Mouse (Mus musculus): Measurements from ENCODE around the gene Sema6d. TPM values are rescaled to one million over a fixed set of nuclear protein-coding genes. Genes with fewer than 3 reads are reported as not detected.

Gene Sema6d
- polyA plus RNA-seq, 1 experiment from 2014 or later = 41.3 TPM

DNA sequence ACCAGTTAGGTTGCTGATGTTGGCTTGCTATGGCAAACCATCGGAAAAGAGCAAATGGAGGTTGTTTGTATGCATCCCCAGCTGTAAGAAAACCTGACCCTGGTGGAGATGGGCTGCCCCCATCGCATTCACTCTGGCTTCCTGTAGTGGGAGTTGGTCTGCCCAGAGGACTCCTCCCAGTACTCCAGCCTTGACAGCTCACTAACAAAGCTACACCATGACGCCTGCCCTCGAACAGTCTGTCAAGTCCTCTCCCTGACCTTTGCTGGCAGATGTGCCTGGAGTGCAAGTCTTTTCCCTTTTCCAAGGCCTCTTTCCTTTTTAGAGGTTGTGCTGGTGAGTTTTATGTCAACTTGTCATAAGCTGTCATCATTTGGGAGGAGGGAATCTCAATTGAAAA, 388.8 kb downstream of the Sema6d start:
- no peaks in the 10 kb centered on the region for H3K27me3 ChIP-seq (replicated peaks; ENCODE audit: control insufficient read depth, insufficient read depth, low read length)
- no peak overlapping the region for H3K27ac ChIP-seq (ENCODE audit: low read depth, low read length)
- H3K4me1 ChIP-seq (ENCODE audit: control insufficient read depth, insufficient read depth, low read depth, low read length) = no peaks in the 10 kb centered on the region; the same call in 1 of the 2 replicates
- no peak for ATAC-seq
- no peak overlapping the region for H3K4me2 ChIP-seq (ENCODE audit: low read length)
- H3K9me3 ChIP-seq (ENCODE audit: control insufficient read depth, low read length) = no peaks in the 10 kb centered on the region
- H3K36me3 ChIP-seq (ENCODE audit: control insufficient read depth, insufficient read depth, low read length) = no peaks in the 10 kb centered on the region
- WGBS = 83% methylated on average over 4 of the region's 4 CpGs
- H3K9ac ChIP-seq (ENCODE audit: low read depth, low read length) = no peak overlapping the region
- no peak overlapping the region for H3K4me3 ChIP-seq (ENCODE audit: low read length)

DNA sequence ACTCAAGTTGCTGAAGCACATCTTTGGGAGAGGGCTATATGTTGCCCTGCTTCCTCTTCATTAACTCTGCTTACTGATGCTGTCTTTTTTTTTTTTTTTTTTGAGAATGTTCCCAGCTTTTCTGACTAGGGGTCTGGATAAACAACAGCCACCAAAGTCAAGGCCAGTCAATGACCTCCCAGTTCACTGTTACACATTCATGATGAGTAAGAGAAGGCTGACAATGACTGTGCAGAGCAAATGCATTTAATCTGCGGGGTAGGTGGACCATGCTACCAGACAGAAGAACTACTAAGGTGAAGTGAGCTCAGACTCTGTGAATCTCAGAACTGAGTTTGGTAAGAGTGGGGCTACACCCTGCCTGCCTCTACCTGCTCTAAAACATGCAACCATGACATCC, 396.0 kb downstream of the Sema6d start:
- H3K4me3 ChIP-seq (ENCODE audit: low read length) = no peak overlapping the region
- H3K27me3 ChIP-seq (replicated peaks; ENCODE audit: control insufficient read depth, insufficient read depth, low read length) = no peaks in the 10 kb centered on the region
- H3K9me3 ChIP-seq (ENCODE audit: control insufficient read depth, low read length) = no peaks in the 10 kb centered on the region
- 96% methylated on average over 1 of the region's 1 CpGs for WGBS
- no peak for ATAC-seq
- H3K9ac ChIP-seq (ENCODE audit: low read depth, low read length) = no peak overlapping the region
- H3K27ac ChIP-seq (ENCODE audit: low read depth, low read length) = no peak overlapping the region
- no peak overlapping the region for H3K4me2 ChIP-seq (ENCODE audit: low read length)
- no peaks in the 10 kb centered on the region; the same call in 1 of the 2 replicates for H3K4me1 ChIP-seq (ENCODE audit: control insufficient read depth, insufficient read depth, low read depth, low read length)
- no peaks in the 10 kb centered on the region for H3K36me3 ChIP-seq (ENCODE audit: control insufficient read depth, insufficient read depth, low read length)

DNA sequence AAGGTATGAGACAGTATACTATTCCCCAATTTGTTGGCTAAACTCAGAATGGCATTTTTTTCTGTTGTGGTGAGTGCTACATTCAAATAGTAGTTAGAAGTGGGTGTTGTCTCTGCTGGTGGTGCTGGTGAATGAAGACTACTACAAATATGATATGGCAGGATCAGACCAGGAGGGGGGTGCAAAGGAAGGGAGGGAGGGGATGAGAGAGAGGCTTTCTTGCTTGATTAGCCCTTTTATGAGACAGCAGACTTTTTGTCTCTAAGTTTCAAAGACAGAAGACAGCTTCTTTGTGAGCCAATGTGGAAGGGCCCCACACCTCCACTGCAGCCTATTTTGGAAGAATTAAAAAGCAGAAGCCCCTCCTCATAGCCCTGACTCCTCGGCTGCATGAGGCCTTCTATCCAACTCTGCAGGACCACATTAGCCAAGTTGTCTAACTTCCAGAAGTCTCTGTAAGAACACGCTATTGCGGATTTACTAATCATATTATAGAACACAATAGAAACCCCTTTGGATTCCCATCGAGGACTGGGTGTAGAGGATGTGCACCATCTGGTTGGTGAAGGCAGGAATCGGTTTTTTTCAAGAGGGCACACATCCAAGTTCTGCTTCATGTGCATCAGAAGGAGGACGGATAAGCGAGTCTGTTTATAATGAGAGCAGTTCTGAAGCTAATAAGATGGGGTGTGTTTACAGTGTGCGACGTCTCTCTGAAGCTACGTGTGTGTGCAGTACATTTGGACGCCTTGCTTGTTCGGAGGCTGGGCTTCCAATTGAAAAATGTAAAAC, 400.4 kb downstream of the Sema6d start:
- Histone ChIP-seq H3K4me3 (ENCODE audit: low read length) (no peak overlapping the region), H3K4me2 (ENCODE audit: low read length) (no peak overlapping the region), H3K9ac (ENCODE audit: low read depth, low read length) (no peak overlapping the region), H3K27ac (ENCODE audit: low read depth, low read length) (no peak overlapping the region), H3K36me3 (ENCODE audit: control insufficient read depth, insufficient read depth, low read length) (no peaks in the 10 kb centered on the region), H3K4me1 (ENCODE audit: control insufficient read depth, insufficient read depth, low read depth, low read length) (no peaks in the 10 kb centered on the region; the same call in 1 of the 2 replicates), H3K27me3 (replicated peaks; ENCODE audit: control insufficient read depth, insufficient read depth, low read length) (no peaks in the 10 kb centered on the region), H3K9me3 (ENCODE audit: control insufficient read depth, low read length) (no peaks in the 10 kb centered on the region)
- ATAC-seq = peak; percentile 88
- WGBS = 39% methylated on average over 12 of the region's 12 CpGs

- no peak overlapping the region for H3K4me2 ChIP-seq (ENCODE audit: low read length)
- ATAC-seq = no peak
- H3K4me3 ChIP-seq (ENCODE audit: low read length) = no peak overlapping the region
- WGBS = 51% methylated on average over 1 of the region's 1 CpGs
- no peaks in the 10 kb centered on the region for H3K27me3 ChIP-seq (replicated peaks; ENCODE audit: control insufficient read depth, insufficient read depth, low read length)
- H3K9me3 ChIP-seq (ENCODE audit: control insufficient read depth, low read length) = no peaks in the 10 kb centered on the region
- H3K27ac ChIP-seq (ENCODE audit: low read depth, low read length) = no peak overlapping the region
- H3K4me1 ChIP-seq (ENCODE audit: control insufficient read depth, insufficient read depth, low read depth, low read length) = 0 out of 2 replicates have a peak, but pooled peaks cover 2% of the 10 kb centered on the region
- no peaks in the 10 kb centered on the region for H3K36me3 ChIP-seq (ENCODE audit: control insufficient read depth, insufficient read depth, low read length)
- H3K9ac ChIP-seq (ENCODE audit: low read depth, low read length) = no peak overlapping the region
Observed at GRCm38 (mm10) chr2:124495751-124496150, 406.0 kb downstream of the Sema6d start.

- Histone ChIP-seq H3K27me3 (replicated peaks; ENCODE audit: control insufficient read depth, insufficient read depth, low read length) (no peaks in the 10 kb centered on the region), H3K9me3 (ENCODE audit: control insufficient read depth, low read length) (no peaks in the 10 kb centered on the region), H3K9ac (ENCODE audit: low read depth, low read length) (no peak overlapping the region), H3K27ac (ENCODE audit: low read depth, low read length) (no peak overlapping the region), H3K36me3 (ENCODE audit: control insufficient read depth, insufficient read depth, low read length) (no peaks in the 10 kb centered on the region), H3K4me2 (ENCODE audit: low read length) (no peak overlapping the region), H3K4me3 (ENCODE audit: low read length) (no peak overlapping the region), H3K4me1 (ENCODE audit: control insufficient read depth, insufficient read depth, low read depth, low read length) (0 out of 2 replicates have a peak, but pooled peaks cover 2% of the 10 kb centered on the region)
- no peak for ATAC-seq
- 50% methylated on average over 1 of the region's 1 CpGs for WGBS
Observed at GRCm38 (mm10) chr2:124499670-124500069, 409.9 kb downstream of the Sema6d start.

GRCm38 (mm10) chr2:124505784-124506489, 416.2 kb downstream of the Sema6d start:
- Histone ChIP-seq H3K36me3 (ENCODE audit: control insufficient read depth, insufficient read depth, low read length) (no peaks in the 10 kb centered on the region), H3K9ac (ENCODE audit: low read depth, low read length) (no peak overlapping the region), H3K4me2 (ENCODE audit: low read length) (no peak overlapping the region), H3K27me3 (replicated peaks; ENCODE audit: control insufficient read depth, insufficient read depth, low read length) (no peaks in the 10 kb centered on the region), H3K27ac (ENCODE audit: low read depth, low read length) (no peak overlapping the region), H3K4me1 (ENCODE audit: control insufficient read depth, insufficient read depth, low read depth, low read length) (peaks cover 2% of the 10 kb centered on the region; the same call in 1 of the 2 replicates), H3K4me3 (ENCODE audit: low read length) (no peak overlapping the region), H3K9me3 (ENCODE audit: control insufficient read depth, low read length) (no peaks in the 10 kb centered on the region)
- 19% methylated on average over 4 of the region's 4 CpGs for WGBS
- peak; percentile 64; the same call in 1 of the 2 replicates for ATAC-seq

GRCm38 (mm10) chr2:124507804-124508203, 418.0 kb downstream of the Sema6d start:
- ATAC-seq = no peak
- WGBS = 77% methylated on average over 4 of the region's 4 CpGs

DNA sequence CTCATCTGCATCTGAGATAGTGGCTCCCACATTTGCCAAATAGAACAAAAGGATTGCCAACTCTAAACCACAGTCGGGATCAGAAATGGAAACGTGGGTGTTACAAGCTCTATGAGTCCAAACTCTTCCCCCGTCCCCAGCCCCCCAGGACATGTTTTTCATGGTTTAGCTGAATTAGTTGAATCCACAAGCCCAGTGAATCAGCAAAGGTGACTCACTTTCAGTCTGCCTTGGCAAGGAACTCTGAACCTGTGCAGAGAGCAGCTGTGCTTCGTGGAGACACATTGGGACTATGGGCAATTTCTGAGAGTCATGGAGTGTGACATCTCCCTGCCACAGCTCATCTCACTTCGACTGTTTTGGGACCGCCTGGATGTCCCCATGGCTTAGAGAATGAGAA, 419.7 kb downstream of the Sema6d start:
- H3K4me1 ChIP-seq (ENCODE audit: control insufficient read depth, insufficient read depth, low read depth, low read length) = peaks cover 2% of the 10 kb centered on the region
- no peak for ATAC-seq
- H3K9me3 ChIP-seq (ENCODE audit: control insufficient read depth, low read length) = no peaks in the 10 kb centered on the region
- no peak overlapping the region for H3K9ac ChIP-seq (ENCODE audit: low read depth, low read length)
- no peak overlapping the region for H3K4me3 ChIP-seq (ENCODE audit: low read length)
- H3K27me3 ChIP-seq (replicated peaks; ENCODE audit: control insufficient read depth, insufficient read depth, low read length) = no peaks in the 10 kb centered on the region
- H3K27ac ChIP-seq (ENCODE audit: low read depth, low read length) = no peak overlapping the region
- no peaks in the 10 kb centered on the region for H3K36me3 ChIP-seq (ENCODE audit: control insufficient read depth, insufficient read depth, low read length)
- 78% methylated on average over 6 of the region's 6 CpGs for WGBS
- H3K4me2 ChIP-seq (ENCODE audit: low read length) = no peak overlapping the region

More at GRCm38 (mm10) chr2:124507804-124508203, 418.0 kb downstream of the Sema6d start:
- Histone ChIP-seq H3K4me1 (ENCODE audit: control insufficient read depth, insufficient read depth, low read depth, low read length) (peaks cover 2% of the 10 kb centered on the region), H3K9ac (ENCODE audit: low read depth, low read length) (no peak overlapping the region), H3K36me3 (ENCODE audit: control insufficient read depth, insufficient read depth, low read length) (no peaks in the 10 kb centered on the region), H3K9me3 (ENCODE audit: control insufficient read depth, low read length) (no peaks in the 10 kb centered on the region), H3K27ac (ENCODE audit: low read depth, low read length) (no peak overlapping the region), H3K27me3 (replicated peaks; ENCODE audit: control insufficient read depth, insufficient read depth, low read length) (no peaks in the 10 kb centered on the region), H3K4me3 (ENCODE audit: low read length) (no peak overlapping the region), H3K4me2 (ENCODE audit: low read length) (no peak overlapping the region)

DNA sequence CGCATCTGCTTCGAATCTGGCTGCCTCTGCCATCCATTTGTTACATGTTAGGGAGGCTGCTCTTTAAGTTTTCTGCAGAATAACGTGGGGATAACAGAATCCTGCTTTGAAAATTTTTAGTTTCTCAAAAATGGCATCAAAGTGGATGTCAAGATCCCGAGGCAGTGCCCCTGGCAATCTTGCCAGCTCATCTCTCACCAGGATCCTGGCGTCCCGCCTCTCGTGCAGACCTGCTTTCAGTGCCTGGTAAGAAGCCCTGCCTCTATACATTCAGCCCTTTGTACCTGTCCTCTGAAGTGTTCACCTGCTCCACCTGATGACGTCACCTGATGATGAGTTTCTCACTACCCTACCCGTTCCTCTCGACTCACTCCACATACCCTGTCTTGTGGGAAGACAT, 422.1 kb downstream of the Sema6d start:
- H3K9ac ChIP-seq (ENCODE audit: low read depth, low read length) = no peak overlapping the region
- no peaks in the 10 kb centered on the region; the same call in 1 of the 2 replicates for H3K9me3 ChIP-seq (ENCODE audit: control insufficient read depth, low read length)
- H3K27me3 ChIP-seq (replicated peaks; ENCODE audit: control insufficient read depth, insufficient read depth, low read length) = no peaks in the 10 kb centered on the region
- no peak for ATAC-seq
- H3K36me3 ChIP-seq (ENCODE audit: control insufficient read depth, insufficient read depth, low read length) = no peaks in the 10 kb centered on the region
- H3K4me2 ChIP-seq (ENCODE audit: low read length) = no peak overlapping the region
- 83% methylated on average over 10 of the region's 10 CpGs for WGBS
- H3K27ac ChIP-seq (ENCODE audit: low read depth, low read length) = no peak overlapping the region
- no peaks in the 10 kb centered on the region; the same call in 1 of the 2 replicates for H3K4me1 ChIP-seq (ENCODE audit: control insufficient read depth, insufficient read depth, low read depth, low read length)
- no peak overlapping the region for H3K4me3 ChIP-seq (ENCODE audit: low read length)

Data from hindbrain, embryonic 16.5 days (tissue).